Mouse (Mus musculus) stomach, embryonic 14.5 days (tissue): Measurements from ENCODE around the gene Rilpl1. TPM values are rescaled to one million over a fixed set of nuclear protein-coding genes. Genes with fewer than 3 reads are reported as not detected.
"Not testable (repeated sequence)": the region's sequence is repeated elsewhere in the genome, so short reads cannot be mapped to it uniquely, and the experiment has no call there.

ENCODE experiments used
- ATAC-seq: fragments of 200-750 bp; cut with Nextera tagmentation; 2 replicates; pipeline ENCODE4 v1.8.0; 2017; ENCODE audit warnings: low read depth, moderate TSS enrichment; ENCODE audit not compliant: insufficient number of reproducible peaks, insufficient read depth, low FRiP score
- H3K27ac ChIP-seq: fragments of 300-500 bp; sonication (generic); 2 replicates; pipeline ENCODE4 v1.5.1; 2014; ENCODE audit warnings: mild to moderate bottlenecking, low read length, moderate library complexity, mixed read lengths
- H3K27me3 ChIP-seq: fragments of 300-500 bp; sonication (generic); 2 replicates; pipeline ENCODE4 v1.6.1; 2014; ENCODE audit warnings: low read length, control low read depth, mixed read lengths; ENCODE audit not compliant: control insufficient read depth, insufficient read depth
- H3K36me3 ChIP-seq: fragments of 300-500 bp; sonication (generic); 2 replicates; pipeline ENCODE4 v1.6.1; 2014; ENCODE audit warnings: mild to moderate bottlenecking, control low read depth, low read length, moderate library complexity, mixed read lengths; ENCODE audit not compliant: control insufficient read depth, insufficient read depth
- H3K4me1 ChIP-seq: fragments of 300-500 bp; sonication (generic); 2 replicates; pipeline ENCODE4 v1.6.1; 2014; ENCODE audit warnings: low read length, control low read depth, mixed read lengths; ENCODE audit not compliant: control insufficient read depth, insufficient read depth
- H3K4me2 ChIP-seq: fragments of 300-500 bp; sonication (generic); replicated peaks from 2 replicates; pipeline ENCODE4 v1.6.1; 2014; ENCODE audit warnings: low read depth, low read length, control low read depth
- H3K4me3 ChIP-seq: fragments of 300-500 bp; sonication (generic); 2 replicates; pipeline ENCODE4 v1.5.1; 2014; ENCODE audit warnings: low read depth, low read length, control low read depth
- H3K9ac ChIP-seq: fragments of 300-500 bp; sonication (generic); replicated peaks from 2 replicates; pipeline ENCODE4 v1.6.1; 2014; ENCODE audit warnings: low read depth, mild to moderate bottlenecking, control low read depth, low read length, moderate library complexity, mixed read lengths
- H3K9me3 ChIP-seq: fragments of 300-500 bp; sonication (generic); 2 replicates; pipeline ENCODE4 v1.6.1; 2016; ENCODE audit warnings: low read depth, low read length, control low read depth; ENCODE audit not compliant: control insufficient read depth
- WGBS: fragments of 180-500 bp; shearing (Covaris S2); extraction: QIAGEN DNeasy Blood & Tissue Kit; methylation state at CpG from one replicate; pipeline ENCODE4 v1.1.7; 2014; 5-methylcytosine and 5-hydroxymethylcytosine counted together
- polyA plus RNA-seq: library from polyadenylated mRNA; unstranded; fragments of >200 nt; fragmentation: Nextera tagmentation; extraction: Ambion mirVana; gene quantifications from 2 replicates; pipeline ENCODE4 v1.2.1, GENCODE M21; 2014

Rilpl1 gene
- polyA plus RNA-seq, 1 experiment from 2014 or later, result 16.8 TPM

- 95% methylated on average over 1 of the region's 1 CpGs for WGBS
- H3K27ac ChIP-seq, result no peak overlapping the region
- H3K27me3 ChIP-seq, result no peaks in the 10 kb centered on the region
- H3K36me3 ChIP-seq, result peaks cover 10% of the 10 kb centered on the region
- no peak overlapping the region for H3K4me2 ChIP-seq
- H3K9me3 ChIP-seq, result no peaks in the 10 kb centered on the region
- H3K9ac ChIP-seq, result no peak overlapping the region
- no peak for ATAC-seq
- no peak overlapping the region for H3K4me3 ChIP-seq
- H3K4me1 ChIP-seq, result no peaks in the 10 kb centered on the region
These were observed 63.4 kb downstream of the Rilpl1 start for GRCm38 (mm10) chr5:124467766-124468165.

- no peak overlapping the region for H3K9ac ChIP-seq
- no peaks in the 10 kb centered on the region for H3K4me1 ChIP-seq
- no peaks in the 10 kb centered on the region for H3K27me3 ChIP-seq
- no peak for ATAC-seq
- H3K4me2 ChIP-seq, result no peak overlapping the region
- no peak overlapping the region for H3K27ac ChIP-seq
- no peak overlapping the region for H3K4me3 ChIP-seq
- no peaks in the 10 kb centered on the region for H3K9me3 ChIP-seq
- peaks cover 32% of the 10 kb centered on the region for H3K36me3 ChIP-seq
These were observed 66.3 kb downstream of the Rilpl1 start for GRCm38 (mm10) chr5:124464905-124465304.

- peaks cover 46% of the 10 kb centered on the region for H3K36me3 ChIP-seq
- no peak for ATAC-seq
These were observed 67.7 kb downstream of the Rilpl1 start for GRCm38 (mm10) chr5:124463462-124463861.

GRCm38 (mm10) chr5:124462297-124463025 is 68.7 kb downstream of the Rilpl1 start:
- H3K9ac ChIP-seq, result no peak overlapping the region
- no peaks in the 10 kb centered on the region for H3K27me3 ChIP-seq
- ATAC-seq, result no peak
- H3K27ac ChIP-seq, result no peak overlapping the region
- no peak overlapping the region for H3K4me2 ChIP-seq
- 86% methylated on average over 8 of the region's 8 CpGs for WGBS
- no peak overlapping the region for H3K4me3 ChIP-seq
- H3K4me1 ChIP-seq, result no peaks in the 10 kb centered on the region
- peaks cover 56% of the 10 kb centered on the region for H3K36me3 ChIP-seq
- H3K9me3 ChIP-seq, result no peaks in the 10 kb centered on the region

More at GRCm38 (mm10) chr5:124463462-124463861, 67.7 kb downstream of the Rilpl1 start:
- Histone ChIP-seq H3K4me2 (no peak overlapping the region), H3K9me3 (no peaks in the 10 kb centered on the region), H3K9ac (no peak overlapping the region), H3K27me3 (no peaks in the 10 kb centered on the region), H3K27ac (no peak overlapping the region), H3K4me3 (no peak overlapping the region), H3K4me1 (no peaks in the 10 kb centered on the region)
- 86% methylated on average over 5 of the region's 5 CpGs for WGBS

GRCm38 (mm10) chr5:124460922-124461321 is 70.3 kb downstream of the Rilpl1 start:
- not testable (repeated sequence) for ATAC-seq, H3K27ac ChIP-seq, H3K9me3 ChIP-seq, H3K4me2 ChIP-seq, H3K27me3 ChIP-seq, H3K4me1 ChIP-seq, H3K4me3 ChIP-seq, H3K9ac ChIP-seq
- peaks cover 71% of the 10 kb centered on the region for H3K36me3 ChIP-seq
- 89% methylated on average over 14 of the region's 14 CpGs for WGBS

GRCm38 (mm10) chr5:124456762-124457161 is 74.4 kb downstream of the Rilpl1 start:
- H3K4me1 ChIP-seq, result 0 out of 2 replicates have a peak, but pooled peaks cover 3% of the 10 kb centered on the region
- no peak overlapping the region for H3K4me3 ChIP-seq
- peaks cover 90% of the 10 kb centered on the region for H3K36me3 ChIP-seq
- H3K27me3 ChIP-seq, result no peaks in the 10 kb centered on the region
- no peak overlapping the region for H3K9ac ChIP-seq
- no peak overlapping the region for H3K4me2 ChIP-seq
- no peaks in the 10 kb centered on the region for H3K9me3 ChIP-seq
- ATAC-seq, result no peak
- no peak overlapping the region for H3K27ac ChIP-seq
- WGBS, result 90% methylated on average over 6 of the region's 6 CpGs

GRCm38 (mm10) chr5:124454082-124454419 is 77.1 kb downstream of the Rilpl1 start:
- Histone ChIP-seq H3K4me1 (peaks cover 8% of the 10 kb centered on the region; the same call in 1 of the 2 replicates), H3K27ac (no peak overlapping the region), H3K4me3 (no peak overlapping the region), H3K4me2 (no peak overlapping the region), H3K27me3 (no peaks in the 10 kb centered on the region), H3K36me3 (peaks cover 92% of the 10 kb centered on the region), H3K9me3 (no peaks in the 10 kb centered on the region), H3K9ac (no peak overlapping the region)
- no peak for ATAC-seq
- 81% methylated on average over 1 of the region's 1 CpGs for WGBS

- peaks cover 8% of the 10 kb centered on the region; the same call in 1 of the 2 replicates for H3K4me1 ChIP-seq
- peaks cover 91% of the 10 kb centered on the region for H3K36me3 ChIP-seq
- 86% methylated on average over 13 of the region's 13 CpGs for WGBS
- H3K9me3 ChIP-seq, result no peaks in the 10 kb centered on the region
- no peaks in the 10 kb centered on the region for H3K27me3 ChIP-seq
- H3K27ac ChIP-seq, result peak overlapping the region; percentile 15; the same call in 1 of the 2 replicates
- no peak overlapping the region for H3K4me3 ChIP-seq
- H3K4me2 ChIP-seq, result no peak overlapping the region
- no peak for ATAC-seq
- H3K9ac ChIP-seq, result no peak overlapping the region
These were observed 77.7 kb downstream of the Rilpl1 start for GRCm38 (mm10) chr5:124453339-124454081.
